Mouse (Mus musculus) liver, embryonic 14.5 days (tissue): Measurements from ENCODE around the gene Hist2h2aa2.
"Not testable (repeated sequence)": the region's sequence is repeated elsewhere in the genome, so short reads cannot be mapped to it uniquely, and the experiment has no call there.

Experiments used
- CTCF ChIP-seq: IDR thresholded peaks from 2 replicates; pipeline ENCODE4 v1.5.1; 2016; ENCODE audit warnings: antibody characterized with exemption, low read depth, control low read depth
- EP300 ChIP-seq: IDR thresholded peaks from 2 replicates; pipeline ENCODE4 v1.6.1; 2016; ENCODE audit warnings: antibody characterized with exemption, low read depth

GRCm38 (mm10) chr3:96245003-96245886 lies 5.2 kb upstream of the Hist2h2aa2 start, which contains the start of gene Hist2h2aa1:
- peak; percentile 31 for TF ChIP-seq EP300
- not testable (repeated sequence) for TF ChIP-seq CTCF
